Mouse (Mus musculus): ENCODE measurements around the gene Ppp2r2c. TPM values are rescaled to one million over a fixed set of nuclear protein-coding genes. Genes with fewer than 3 reads are reported as not detected.
A peak's percentile ranks its signal among the peaks of the same experiment; 100 is the strongest.

Ppp2r2c gene
- polyA plus RNA-seq, 1 experiment from 2014 or later = 17.1 TPM

- Histone ChIP-seq H3K27me3 (replicated peaks; ENCODE audit: control insufficient read depth, insufficient read depth, low read length) (peaks cover 6% of the 10 kb centered on the region; the same call in 1 of the 2 replicates), H3K9me3 (replicated peaks; ENCODE audit: control insufficient read depth, low read length) (no peaks in the 10 kb centered on the region), H3K4me1 (ENCODE audit: control insufficient read depth, insufficient read depth, low read length) (no peaks in the 10 kb centered on the region), H3K9ac (ENCODE audit: low read length) (no peak overlapping the region), H3K36me3 (ENCODE audit: control insufficient read depth, insufficient read depth, low read length) (no peaks in the 10 kb centered on the region), H3K4me3 (ENCODE audit: low read depth, low read length) (no peak overlapping the region), H3K27ac (ENCODE audit: low read depth, low read length) (no peak overlapping the region), H3K4me2 (ENCODE audit: low read length) (no peak overlapping the region)
- 94% methylated on average over 2 of the region's 2 CpGs for WGBS
- ATAC-seq (no peak), DNase-seq (ENCODE audit: low spot score) (no peak)
Observed at GRCm38 (mm10) chr5:36861084-36861483, 7.2 kb upstream of the Ppp2r2c start.

- H3K4me2 ChIP-seq (ENCODE audit: low read length) = no peak overlapping the region
- ATAC-seq (no peak), DNase-seq (ENCODE audit: low spot score) (no peak)
- H3K27ac ChIP-seq (ENCODE audit: low read depth, low read length) = no peak overlapping the region
- 67% methylated on average over 7 of the region's 7 CpGs for WGBS
- 0 out of 2 replicates have a peak, but pooled peaks cover 2% of the 10 kb centered on the region for H3K4me1 ChIP-seq (ENCODE audit: control insufficient read depth, insufficient read depth, low read length)
- no peak overlapping the region for H3K9ac ChIP-seq (ENCODE audit: low read length)
- no peaks in the 10 kb centered on the region for H3K36me3 ChIP-seq (ENCODE audit: control insufficient read depth, insufficient read depth, low read length)
- H3K4me3 ChIP-seq (ENCODE audit: low read depth, low read length) = no peak overlapping the region
- no peaks in the 10 kb centered on the region for H3K9me3 ChIP-seq (replicated peaks; ENCODE audit: control insufficient read depth, low read length)
- H3K27me3 ChIP-seq (replicated peaks; ENCODE audit: control insufficient read depth, insufficient read depth, low read length) = peaks cover 61% of the 10 kb centered on the region
Observed at GRCm38 (mm10) chr5:36866701-36867250, 1.5 kb upstream of the Ppp2r2c start.

- WGBS = 4% methylated on average over 6 of the region's 6 CpGs
- Histone ChIP-seq H3K27me3 (replicated peaks; ENCODE audit: control insufficient read depth, insufficient read depth, low read length) (peaks cover 67% of the 10 kb centered on the region), H3K9ac (ENCODE audit: low read length) (no peak overlapping the region), H3K4me3 (ENCODE audit: low read depth, low read length) (peak overlapping the region; percentile 47; the same call in 1 of the 2 replicates), H3K4me1 (ENCODE audit: control insufficient read depth, insufficient read depth, low read length) (0 out of 2 replicates have a peak, but pooled peaks cover 2% of the 10 kb centered on the region), H3K27ac (ENCODE audit: low read depth, low read length) (no peak overlapping the region), H3K36me3 (ENCODE audit: control insufficient read depth, insufficient read depth, low read length) (no peaks in the 10 kb centered on the region), H3K4me2 (ENCODE audit: low read length) (peak overlapping the region; percentile 65), H3K9me3 (replicated peaks; ENCODE audit: control insufficient read depth, low read length) (no peaks in the 10 kb centered on the region)
- ATAC-seq (no peak), DNase-seq (ENCODE audit: low spot score) (no peak)
Observed at GRCm38 (mm10) chr5:36867561-36867960, 752 bp upstream of the Ppp2r2c start.

- under 1% methylated on average over 7 of the region's 7 CpGs for WGBS
- ATAC-seq (peak; percentile 25; the same call in 1 of the 2 replicates), DNase-seq (ENCODE audit: low spot score) (no peak)
- H3K27me3 ChIP-seq (replicated peaks; ENCODE audit: control insufficient read depth, insufficient read depth, low read length) = peaks cover 68% of the 10 kb centered on the region
- 0 out of 2 replicates have a peak overlapping the region, but pooled peaks have one; percentile 44 for H3K27ac ChIP-seq (ENCODE audit: low read depth, low read length)
- H3K36me3 ChIP-seq (ENCODE audit: control insufficient read depth, insufficient read depth, low read length) = no peaks in the 10 kb centered on the region
- peak overlapping the region; percentile 65 for H3K4me2 ChIP-seq (ENCODE audit: low read length)
- H3K9me3 ChIP-seq (replicated peaks; ENCODE audit: control insufficient read depth, low read length) = no peaks in the 10 kb centered on the region
- peak overlapping the region; percentile 47 for H3K4me3 ChIP-seq (ENCODE audit: low read depth, low read length)
- H3K4me1 ChIP-seq (ENCODE audit: control insufficient read depth, insufficient read depth, low read length) = 0 out of 2 replicates have a peak, but pooled peaks cover 2% of the 10 kb centered on the region
- H3K9ac ChIP-seq (ENCODE audit: low read length) = peak overlapping the region; percentile 64
Observed at GRCm38 (mm10) chr5:36869186-36869577, 869 bp downstream of the Ppp2r2c start.

- Histone ChIP-seq H3K36me3 (ENCODE audit: control insufficient read depth, insufficient read depth, low read length) (no peaks in the 10 kb centered on the region), H3K4me3 (ENCODE audit: low read depth, low read length) (peak overlapping the region; percentile 47), H3K4me1 (ENCODE audit: control insufficient read depth, insufficient read depth, low read length) (0 out of 2 replicates have a peak, but pooled peaks cover 2% of the 10 kb centered on the region), H3K9ac (ENCODE audit: low read length) (peak overlapping the region; percentile 64), H3K27me3 (replicated peaks; ENCODE audit: control insufficient read depth, insufficient read depth, low read length) (peaks cover 68% of the 10 kb centered on the region), H3K27ac (ENCODE audit: low read depth, low read length) (peak overlapping the region; percentile 44; the same call in 1 of the 2 replicates), H3K4me2 (ENCODE audit: low read length) (peak overlapping the region; percentile 65), H3K9me3 (replicated peaks; ENCODE audit: control insufficient read depth, low read length) (no peaks in the 10 kb centered on the region)
- DNase-seq (ENCODE audit: low spot score) (peak; percentile 51), ATAC-seq (peak; percentile 67)
- WGBS = under 1% methylated on average over 56 of the region's 56 CpGs
Observed at GRCm38 (mm10) chr5:36869578-36870236, 1.4 kb downstream of the Ppp2r2c start.

- Histone ChIP-seq H3K4me3 (ENCODE audit: low read depth, low read length) (no peak overlapping the region), H3K36me3 (ENCODE audit: control insufficient read depth, insufficient read depth, low read length) (no peaks in the 10 kb centered on the region), H3K9me3 (replicated peaks; ENCODE audit: control insufficient read depth, low read length) (no peaks in the 10 kb centered on the region), H3K9ac (ENCODE audit: low read length) (no peak overlapping the region), H3K4me2 (ENCODE audit: low read length) (no peak overlapping the region), H3K27me3 (replicated peaks; ENCODE audit: control insufficient read depth, insufficient read depth, low read length) (peaks cover 64% of the 10 kb centered on the region), H3K4me1 (ENCODE audit: control insufficient read depth, insufficient read depth, low read length) (0 out of 2 replicates have a peak, but pooled peaks cover 2% of the 10 kb centered on the region), H3K27ac (ENCODE audit: low read depth, low read length) (no peak overlapping the region)
- ATAC-seq (no peak), DNase-seq (ENCODE audit: low spot score) (no peak)
- WGBS = 79% methylated on average over 6 of the region's 6 CpGs
Observed at GRCm38 (mm10) chr5:36870916-36871315, 2.6 kb downstream of the Ppp2r2c start.

GRCm38 (mm10) chr5:36875956-36876355, 7.6 kb downstream of the Ppp2r2c start:
- Histone ChIP-seq H3K9me3 (replicated peaks; ENCODE audit: control insufficient read depth, low read length) (no peaks in the 10 kb centered on the region), H3K4me1 (ENCODE audit: control insufficient read depth, insufficient read depth, low read length) (no peaks in the 10 kb centered on the region), H3K4me3 (ENCODE audit: low read depth, low read length) (no peak overlapping the region), H3K27me3 (replicated peaks; ENCODE audit: control insufficient read depth, insufficient read depth, low read length) (peaks cover 15% of the 10 kb centered on the region), H3K36me3 (ENCODE audit: control insufficient read depth, insufficient read depth, low read length) (no peaks in the 10 kb centered on the region), H3K9ac (ENCODE audit: low read length) (no peak overlapping the region), H3K27ac (ENCODE audit: low read depth, low read length) (no peak overlapping the region), H3K4me2 (ENCODE audit: low read length) (no peak overlapping the region)
- 84% methylated on average over 4 of the region's 4 CpGs for WGBS
- no peak for ATAC-seq
- DNase-seq (ENCODE audit: low spot score) = no peak

GRCm38 (mm10) chr5:36876777-36877396, 8.6 kb downstream of the Ppp2r2c start:
- Histone ChIP-seq H3K4me1 (ENCODE audit: control insufficient read depth, insufficient read depth, low read length) (no peaks in the 10 kb centered on the region), H3K27ac (ENCODE audit: low read depth, low read length) (no peak overlapping the region), H3K27me3 (replicated peaks; ENCODE audit: control insufficient read depth, insufficient read depth, low read length) (peaks cover 7% of the 10 kb centered on the region; the same call in 1 of the 2 replicates), H3K4me2 (ENCODE audit: low read length) (no peak overlapping the region), H3K9me3 (replicated peaks; ENCODE audit: control insufficient read depth, low read length) (no peaks in the 10 kb centered on the region), H3K4me3 (ENCODE audit: low read depth, low read length) (no peak overlapping the region), H3K9ac (ENCODE audit: low read length) (no peak overlapping the region), H3K36me3 (ENCODE audit: control insufficient read depth, insufficient read depth, low read length) (no peaks in the 10 kb centered on the region)
- ATAC-seq (no peak), DNase-seq (ENCODE audit: low spot score) (no peak)
- 46% methylated on average over 7 of the region's 7 CpGs for WGBS
